Mouse (Mus musculus): ENCODE measurements around the gene Afg3l1. TPM values are rescaled to one million over a fixed set of nuclear protein-coding genes. Genes with fewer than 3 reads are reported as not detected.
"Not testable (repeated sequence)": the region's sequence is repeated elsewhere in the genome, so short reads cannot be mapped to it uniquely, and the experiment has no call there.

The Afg3l1 gene
- 16.7 and 31.6 TPM in 2 replicates for total RNA-seq (2014; rRNA removed; ENCODE audit: low replicate concordance)
- polyA plus RNA-seq (2015; fragmentation: Nextera tagmentation; extraction: Ambion mirVana): 39.9 and 41.2 TPM in 2 replicates

GRCm38 (mm10) chr8:123477737-123478258 is at the start of gene Afg3l1:
Afg3l1 (plus strand) TSS chr8:123477903.
- H3K27me3 ChIP-seq (ENCODE audit: control insufficient read depth, insufficient read depth, low read length): no peaks in the 10 kb centered on the region
- peak within 1 kb of the TSS; percentile 81 for H3K4me3 ChIP-seq (ENCODE audit: low read depth, low read length)
- peak within 1 kb of the TSS; percentile 79 for H3K27ac ChIP-seq (ENCODE audit: low read depth)
- peaks cover 22% of the 10 kb centered on the region for H3K36me3 ChIP-seq (replicated peaks; ENCODE audit: control insufficient read depth, insufficient read depth, low read length)
- H3K9me3 ChIP-seq (replicated peaks; ENCODE audit: control insufficient read depth, low read length): no peaks in the 10 kb centered on the region
- peaks cover 12% of the 10 kb centered on the region for H3K4me1 ChIP-seq (ENCODE audit: control insufficient read depth, insufficient read depth)
- H3K4me2 ChIP-seq (ENCODE audit: low read depth, low read length): peak within 1 kb of the TSS; percentile 77
- H3K9ac ChIP-seq (replicated peaks; ENCODE audit: low read depth, low read length): peak within 1 kb of the TSS; percentile 63
- under 1% methylated on average over 56 of the region's 58 CpGs for WGBS
- no peak for TF ChIP-seq EP300 (IDR thresholded peaks at IDR 0.05; ENCODE audit: low read depth)
- TF ChIP-seq CTCF (IDR thresholded peaks at IDR 0.05; ENCODE audit: low read depth): no peak
- ATAC-seq (ENCODE audit: insufficient read depth, low read depth) (peak; percentile 94), DNase-seq (ENCODE audit: low spot score) (peak; percentile 85)

- peaks cover 41% of the 10 kb centered on the region for H3K9me3 ChIP-seq (replicated peaks; ENCODE audit: control insufficient read depth, low read length)
- no peaks in the 10 kb centered on the region for H3K27me3 ChIP-seq (ENCODE audit: control insufficient read depth, insufficient read depth, low read length)
- TF ChIP-seq CTCF (IDR thresholded peaks at IDR 0.05; ENCODE audit: low read depth) (no peak), EP300 (IDR thresholded peaks at IDR 0.05; ENCODE audit: low read depth) (no peak)
- H3K27ac ChIP-seq (ENCODE audit: low read depth): no peak overlapping the region
- H3K4me3 ChIP-seq (ENCODE audit: low read depth, low read length): no peak overlapping the region
- H3K4me2 ChIP-seq (ENCODE audit: low read depth, low read length): no peak overlapping the region
- H3K4me1 ChIP-seq (ENCODE audit: control insufficient read depth, insufficient read depth): no peaks in the 10 kb centered on the region
- H3K9ac ChIP-seq (replicated peaks; ENCODE audit: low read depth, low read length): no peak overlapping the region
- WGBS: 98% methylated on average over 29 of the region's 29 CpGs
- no peak for DNase-seq (ENCODE audit: low spot score)
- no peak for ATAC-seq (ENCODE audit: insufficient read depth, low read depth)
- no peaks in the 10 kb centered on the region for H3K36me3 ChIP-seq (replicated peaks; ENCODE audit: control insufficient read depth, insufficient read depth, low read length)
Observed at GRCm38 (mm10) chr8:123428343-123428893, 49.3 kb upstream of the Afg3l1 start.

- no peaks in the 10 kb centered on the region for H3K36me3 ChIP-seq (replicated peaks; ENCODE audit: control insufficient read depth, insufficient read depth, low read length)
- H3K9ac ChIP-seq (replicated peaks; ENCODE audit: low read depth, low read length): no peak overlapping the region
- DNase-seq (ENCODE audit: low spot score) (no peak), ATAC-seq (ENCODE audit: insufficient read depth, low read depth) (no peak)
- 91% methylated on average over 23 of the region's 23 CpGs for WGBS
- no peak for TF ChIP-seq EP300 (IDR thresholded peaks at IDR 0.05; ENCODE audit: low read depth)
- TF ChIP-seq CTCF (IDR thresholded peaks at IDR 0.05; ENCODE audit: low read depth): no peak
- H3K4me3 ChIP-seq (ENCODE audit: low read depth, low read length): no peak overlapping the region
- H3K4me1 ChIP-seq (ENCODE audit: control insufficient read depth, insufficient read depth): no peaks in the 10 kb centered on the region
- peaks cover 41% of the 10 kb centered on the region for H3K9me3 ChIP-seq (replicated peaks; ENCODE audit: control insufficient read depth, low read length)
- H3K4me2 ChIP-seq (ENCODE audit: low read depth, low read length): no peak overlapping the region
- no peaks in the 10 kb centered on the region for H3K27me3 ChIP-seq (ENCODE audit: control insufficient read depth, insufficient read depth, low read length)
- H3K27ac ChIP-seq (ENCODE audit: low read depth): no peak overlapping the region
Observed at GRCm38 (mm10) chr8:123428939-123429721, 48.6 kb upstream of the Afg3l1 start.

- not testable (repeated sequence) for ATAC-seq (ENCODE audit: insufficient read depth, low read depth); H3K4me2 ChIP-seq (ENCODE audit: low read depth, low read length); H3K4me3 ChIP-seq (ENCODE audit: low read depth, low read length); DNase-seq (ENCODE audit: low spot score); H3K27me3 ChIP-seq (ENCODE audit: control insufficient read depth, insufficient read depth, low read length); H3K36me3 ChIP-seq (replicated peaks; ENCODE audit: control insufficient read depth, insufficient read depth, low read length); H3K9ac ChIP-seq (replicated peaks; ENCODE audit: low read depth, low read length); H3K4me1 ChIP-seq (ENCODE audit: control insufficient read depth, insufficient read depth); H3K27ac ChIP-seq (ENCODE audit: low read depth)
- peaks cover 45% of the 10 kb centered on the region for H3K9me3 ChIP-seq (replicated peaks; ENCODE audit: control insufficient read depth, low read length)
- 94% methylated on average over 15 of the region's 15 CpGs for WGBS
Observed at GRCm38 (mm10) chr8:123429722-123430013, 48.0 kb upstream of the Afg3l1 start.

GRCm38 (mm10) chr8:123430936-123431335 is 46.8 kb upstream of the Afg3l1 start:
- ATAC-seq (ENCODE audit: insufficient read depth, low read depth); H3K9ac ChIP-seq (replicated peaks; ENCODE audit: low read depth, low read length); H3K27me3 ChIP-seq (ENCODE audit: control insufficient read depth, insufficient read depth, low read length); H3K4me1 ChIP-seq (ENCODE audit: control insufficient read depth, insufficient read depth); H3K4me2 ChIP-seq (ENCODE audit: low read depth, low read length); H3K4me3 ChIP-seq (ENCODE audit: low read depth, low read length); DNase-seq (ENCODE audit: low spot score); H3K27ac ChIP-seq (ENCODE audit: low read depth); H3K36me3 ChIP-seq (replicated peaks; ENCODE audit: control insufficient read depth, insufficient read depth, low read length): not testable (repeated sequence)
- 90% methylated on average over 7 of the region's 8 CpGs for WGBS
- H3K9me3 ChIP-seq (replicated peaks; ENCODE audit: control insufficient read depth, low read length): peaks cover 45% of the 10 kb centered on the region

Data from heart, postnatal 0 days (tissue).